Mouse (Mus musculus) liver, postnatal 0 days (tissue): ENCODE measurements around the gene Tmem63a. TPM values are rescaled to one million over a fixed set of nuclear protein-coding genes. Genes with fewer than 3 reads are reported as not detected.

Experiments
- ATAC-seq: fragments of 200-750 bp; cut with Nextera tagmentation; 2 replicates; pipeline ENCODE4 v1.8.0; 2017; ENCODE audit warnings: mild to moderate bottlenecking, moderate library complexity
- DNase-seq: peaks from one replicate; pipeline ENCODE4 v3.0.0-alpha.2; 2016
- H3K27ac ChIP-seq: fragments of 300-500 bp; sonication (generic); 2 replicates; pipeline ENCODE4 v1.5.1; 2014; ENCODE audit warnings: antibody characterized with exemption, moderate library complexity, mild to moderate bottlenecking, low read depth
- H3K27me3 ChIP-seq: fragments of 300-500 bp; sonication (generic); 2 replicates; pipeline ENCODE4 v1.6.1; 2014; ENCODE audit warnings: low read length, control low read depth, mixed read lengths; ENCODE audit not compliant: insufficient read depth
- H3K36me3 ChIP-seq: fragments of 300-500 bp; sonication (generic); replicated peaks from 2 replicates; pipeline ENCODE4 v1.6.1; 2014; ENCODE audit warnings: mild to moderate bottlenecking, control low read depth, low read length, moderate library complexity, mixed read lengths; ENCODE audit not compliant: insufficient read depth
- H3K4me1 ChIP-seq: fragments of 300-500 bp; sonication (generic); 2 replicates; pipeline ENCODE4 v1.6.1; 2014; ENCODE audit warnings: antibody characterized with exemption, mild to moderate bottlenecking, control low read depth; ENCODE audit not compliant: insufficient read depth
- H3K4me2 ChIP-seq: fragments of 300-500 bp; sonication (generic); 2 replicates; pipeline ENCODE4 v1.6.1; 2014; ENCODE audit warnings: low read depth, mild to moderate bottlenecking, low read length, moderate library complexity, mixed read lengths
- H3K4me3 ChIP-seq: fragments of 300-500 bp; sonication (generic); 2 replicates; pipeline ENCODE4 v1.5.1; 2014; ENCODE audit warnings: low read depth, low read length
- H3K9ac ChIP-seq: fragments of 300-500 bp; sonication (generic); replicated peaks from 2 replicates; pipeline ENCODE4 v1.6.1; 2014; ENCODE audit warnings: mild to moderate bottlenecking, moderate library complexity
- H3K9me3 ChIP-seq: fragments of 300-500 bp; sonication (generic); 2 replicates; pipeline ENCODE4 v1.6.1; 2016; ENCODE audit warnings: mild to moderate bottlenecking, control low read depth, low read length, mixed read lengths
- CTCF ChIP-seq: sonication (generic); IDR thresholded peaks from 2 replicates; pipeline ENCODE4 v1.5.1; 2016; ENCODE audit warnings: antibody characterized with exemption, low read depth
- EP300 ChIP-seq: IDR thresholded peaks from 2 replicates; pipeline ENCODE4 v1.6.1; 2016; ENCODE audit warnings: antibody characterized with exemption, low read depth, mild to moderate bottlenecking
- WGBS: fragments of 180-500 bp; shearing (Covaris S2); extraction: QIAGEN DNeasy Blood & Tissue Kit; methylation state at CpG from one replicate; pipeline ENCODE4 v1.1.7; 2014; ENCODE audit not compliant: insufficient replicate concordance; 5-methylcytosine and 5-hydroxymethylcytosine counted together
- polyA plus RNA-seq: library from polyadenylated mRNA; unstranded; fragments of >200 nt; fragmentation: Nextera tagmentation; extraction: Ambion mirVana; gene quantifications from 2 replicates; pipeline ENCODE4 v1.2.1, GENCODE M21; 2015

Tmem63a gene
- polyA plus RNA-seq, 1 experiment from 2014 or later, result 7.4 TPM

DNA sequence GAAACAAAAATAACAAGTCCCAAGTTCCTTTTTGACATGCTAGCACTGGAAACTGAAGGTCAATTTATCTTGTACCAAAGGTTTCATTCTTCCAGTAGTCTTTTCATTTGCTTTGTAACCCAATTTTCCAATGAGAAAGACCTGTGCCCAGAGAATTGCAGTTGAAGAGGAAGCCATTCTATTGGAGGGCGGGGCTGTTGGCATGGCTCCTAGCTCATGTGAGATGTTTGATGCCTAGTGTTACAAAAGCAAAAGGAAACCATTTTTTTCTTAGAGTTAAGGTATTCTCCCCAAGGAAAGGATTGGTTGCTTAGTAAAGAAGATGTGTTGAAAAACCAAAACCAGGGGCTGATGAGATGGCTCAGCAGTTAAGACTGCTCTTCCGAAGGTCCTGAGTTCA, 66.1 kb downstream of the Tmem63a start:
- no peaks in the 10 kb centered on the region for H3K9me3 ChIP-seq
- DNase-seq, result peak; percentile 12
- no peak for TF ChIP-seq CTCF
- no peak for TF ChIP-seq EP300
- H3K9ac ChIP-seq, result no peak overlapping the region
- no peak for ATAC-seq
- no peak overlapping the region for H3K4me3 ChIP-seq
- H3K4me1 ChIP-seq, result peaks cover 18% of the 10 kb centered on the region
- H3K36me3 ChIP-seq, result no peaks in the 10 kb centered on the region
- H3K27me3 ChIP-seq, result no peaks in the 10 kb centered on the region
- H3K4me2 ChIP-seq, result no peak overlapping the region
- 82% methylated on average over 2 of the region's 2 CpGs for WGBS
- no peak overlapping the region for H3K27ac ChIP-seq

DNA sequence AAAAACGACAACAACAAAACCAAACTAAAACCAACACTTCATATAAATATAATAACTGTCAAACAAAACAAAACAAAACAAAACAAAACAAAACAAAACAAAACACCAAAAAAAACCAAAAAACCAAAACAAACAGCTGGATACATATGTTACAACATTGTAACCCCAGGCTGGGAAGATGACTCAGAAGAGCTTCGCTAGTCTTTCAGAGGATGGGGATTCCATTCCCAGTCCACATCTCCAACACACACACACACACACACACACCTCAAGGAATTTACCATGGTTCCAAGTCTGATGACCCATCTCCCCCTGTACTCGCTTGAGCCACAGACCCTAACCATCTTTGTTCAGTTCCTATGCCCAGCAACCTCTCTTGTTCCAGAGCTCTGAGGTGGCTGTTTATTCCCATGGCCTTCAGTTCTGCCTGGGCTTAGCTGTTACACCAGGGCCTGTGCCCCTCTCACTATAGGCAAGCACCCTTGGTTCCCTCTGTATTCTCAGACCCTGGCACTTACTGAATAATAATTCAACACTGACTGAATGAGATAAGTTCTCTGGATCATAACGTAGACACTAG, 67.0 kb downstream of the Tmem63a start:
- TF ChIP-seq CTCF (no peak), EP300 (no peak)
- peaks cover 22% of the 10 kb centered on the region for H3K4me1 ChIP-seq
- WGBS, result 80% methylated on average over 4 of the region's 4 CpGs
- H3K4me2 ChIP-seq, result no peak overlapping the region
- no peak overlapping the region for H3K4me3 ChIP-seq
- no peak overlapping the region for H3K9ac ChIP-seq
- no peaks in the 10 kb centered on the region for H3K27me3 ChIP-seq
- H3K9me3 ChIP-seq, result no peaks in the 10 kb centered on the region
- ATAC-seq (no peak), DNase-seq (peak; percentile 6)
- H3K27ac ChIP-seq, result peak overlapping the region; percentile 35; the same call in 1 of the 2 replicates
- no peaks in the 10 kb centered on the region for H3K36me3 ChIP-seq

DNA sequence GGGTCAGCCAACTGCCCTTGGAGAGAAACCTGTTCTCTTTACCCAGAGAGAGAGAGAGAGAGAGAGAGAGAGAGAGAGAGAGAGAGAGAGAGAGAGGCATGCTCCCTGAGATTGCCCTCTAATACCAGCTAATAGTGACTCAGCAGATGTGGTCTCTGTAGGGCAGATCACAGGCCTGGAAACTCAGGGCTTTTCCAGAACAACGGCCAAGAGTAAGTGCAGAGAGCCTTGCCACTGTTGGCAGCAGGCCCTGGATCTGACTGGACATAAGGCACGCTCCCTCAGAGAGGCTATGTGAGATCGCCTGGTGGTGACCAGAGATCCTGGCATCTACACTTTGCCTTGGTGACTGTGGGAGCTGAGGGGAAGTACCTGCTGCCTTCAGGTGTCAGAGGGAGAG, 67.6 kb downstream of the Tmem63a start:
- H3K27ac ChIP-seq, result peak overlapping the region; percentile 35
- TF ChIP-seq EP300, result peak; percentile 36; the same call in 1 of the 2 replicates
- no peak for TF ChIP-seq CTCF
- WGBS, result 49% methylated on average over 3 of the region's 3 CpGs
- no peaks in the 10 kb centered on the region for H3K27me3 ChIP-seq
- H3K9me3 ChIP-seq, result no peaks in the 10 kb centered on the region
- DNase-seq (no peak), ATAC-seq (peak; percentile 53)
- no peak overlapping the region; the same call in 1 of the 2 replicates for H3K9ac ChIP-seq
- peaks cover 27% of the 10 kb centered on the region for H3K4me1 ChIP-seq
- H3K4me2 ChIP-seq, result no peak overlapping the region
- no peak overlapping the region for H3K4me3 ChIP-seq
- no peaks in the 10 kb centered on the region for H3K36me3 ChIP-seq

DNA sequence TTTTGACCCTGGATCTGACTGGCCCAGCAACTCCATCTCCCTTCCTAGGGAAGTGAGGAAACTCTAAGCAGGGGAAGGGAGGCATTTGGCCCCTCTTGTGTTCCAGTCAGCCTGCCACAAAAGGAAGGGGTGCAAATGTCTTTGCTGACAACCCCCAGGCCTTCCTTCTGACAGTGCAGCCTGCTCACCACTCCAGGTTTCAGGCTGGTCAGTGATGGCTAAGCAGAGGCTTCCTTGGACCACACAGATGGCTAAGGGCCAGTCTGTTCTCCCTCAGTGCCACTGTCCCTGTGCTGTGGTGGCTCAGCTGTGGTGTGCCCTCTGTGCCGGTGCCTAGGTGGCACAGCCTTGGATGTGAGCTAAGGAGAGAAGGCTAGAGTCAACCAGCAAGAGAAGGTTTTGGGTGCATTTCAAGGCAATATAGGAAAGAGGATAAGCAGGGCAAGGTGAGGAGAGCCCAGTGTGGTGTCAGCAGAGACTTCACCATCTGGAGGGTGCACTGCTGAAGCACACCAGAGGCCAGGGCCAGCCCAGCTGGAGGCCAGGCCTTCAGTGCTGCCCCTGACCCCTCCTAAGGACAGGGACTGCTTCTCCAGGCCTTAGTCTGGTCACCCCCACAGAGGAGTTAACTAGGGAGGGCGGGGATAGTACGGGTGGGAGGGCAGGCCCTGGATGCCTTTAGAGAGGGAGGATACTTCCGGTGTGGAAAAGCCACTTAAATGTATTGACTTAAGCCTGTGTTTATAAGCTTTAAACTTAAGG, 68.2 kb downstream of the Tmem63a start:
- no peak for DNase-seq
- no peak for ATAC-seq
- Histone ChIP-seq H3K27me3 (no peaks in the 10 kb centered on the region), H3K36me3 (no peaks in the 10 kb centered on the region), H3K4me1 (peaks cover 31% of the 10 kb centered on the region), H3K9ac (no peak overlapping the region; the same call in 1 of the 2 replicates), H3K4me2 (no peak overlapping the region), H3K4me3 (no peak overlapping the region), H3K9me3 (no peaks in the 10 kb centered on the region), H3K27ac (peak overlapping the region; percentile 35)
- 62% methylated on average over 4 of the region's 4 CpGs for WGBS
- TF ChIP-seq EP300 (no peak), CTCF (no peak)

DNA sequence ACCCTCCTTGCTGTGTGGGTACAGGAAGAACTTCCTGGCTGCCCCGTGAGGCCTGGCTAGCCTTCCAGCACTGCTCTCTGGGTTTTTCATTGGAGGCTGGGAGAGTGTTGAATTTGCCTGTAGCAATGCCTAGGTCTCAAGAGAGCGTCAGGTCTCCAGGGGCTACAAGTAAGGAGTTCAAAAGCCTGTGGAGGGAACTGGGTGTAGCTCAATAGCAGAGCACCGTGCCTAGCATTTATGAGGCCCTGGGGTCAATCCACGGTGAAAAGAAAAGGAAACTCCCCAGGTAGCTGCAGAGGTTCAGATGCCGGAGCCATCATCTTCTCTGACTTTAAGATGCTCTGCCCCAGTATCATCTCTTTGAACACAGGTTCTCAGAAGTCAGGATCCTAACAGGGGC, 69.5 kb downstream of the Tmem63a start:
- Histone ChIP-seq H3K9me3 (no peaks in the 10 kb centered on the region), H3K4me1 (peaks cover 39% of the 10 kb centered on the region), H3K27me3 (no peaks in the 10 kb centered on the region), H3K9ac (no peak overlapping the region), H3K36me3 (no peaks in the 10 kb centered on the region), H3K27ac (no peak overlapping the region; the same call in 1 of the 2 replicates), H3K4me2 (no peak overlapping the region), H3K4me3 (no peak overlapping the region)
- no peak for TF ChIP-seq CTCF
- no peak for TF ChIP-seq EP300
- no peak for DNase-seq
- 72% methylated on average over 5 of the region's 5 CpGs for WGBS
- ATAC-seq, result no peak

DNA sequence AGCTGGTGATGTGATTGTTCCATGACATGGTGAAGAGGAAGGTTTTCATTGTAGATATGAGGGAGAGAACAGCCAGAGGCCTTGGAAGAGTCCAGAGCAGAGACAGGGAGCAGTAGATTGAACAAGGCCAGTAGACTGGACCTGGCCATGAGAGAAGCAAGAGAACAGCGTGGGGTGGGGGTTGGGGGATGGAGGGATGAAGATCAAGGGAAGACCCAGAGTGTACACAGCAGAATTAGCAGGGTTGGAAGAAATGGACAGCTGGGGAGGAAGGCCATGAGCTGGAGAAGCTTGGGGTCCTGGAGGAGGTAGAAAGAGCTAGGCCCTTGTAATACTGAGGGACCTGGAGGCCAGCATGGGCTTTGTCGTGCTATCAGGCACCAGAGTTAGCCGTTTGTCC, 70.3 kb downstream of the Tmem63a start:
- Histone ChIP-seq H3K27ac (no peak overlapping the region), H3K9ac (no peak overlapping the region), H3K4me2 (no peak overlapping the region), H3K9me3 (no peaks in the 10 kb centered on the region), H3K27me3 (no peaks in the 10 kb centered on the region), H3K4me3 (no peak overlapping the region), H3K4me1 (peaks cover 42% of the 10 kb centered on the region), H3K36me3 (no peaks in the 10 kb centered on the region)
- ATAC-seq (no peak), DNase-seq (no peak)
- 69% methylated on average over 3 of the region's 3 CpGs for whole genome bisulfite sequencing
- TF ChIP-seq CTCF (no peak), EP300 (no peak)
